Mouse (Mus musculus) CH12.LX (cell line): ENCODE results near the gene Fam213b.

Experiments used
- CTCF ChIP-seq, 2 experiments: IDR thresholded peaks in 1 of 2; conservative IDR thresholded peaks in 1 of 2; 2 replicates each; pipeline ENCODE4 v1.5.1; 2011 to 2012; ENCODE audit warnings: low read depth in 2 of 2, low read length in 2 of 2, improper control_type of control experiment in 1 of 2, inconsistent platforms in 1 of 2, mild to moderate bottlenecking in 1 of 2, moderate library complexity in 1 of 2
- EP300 ChIP-seq: IDR thresholded peaks from 2 replicates; pipeline ENCODE4 v1.6.1; 2011; ENCODE audit warnings: low read length, improper control_type of control experiment
- MEF2A ChIP-seq: IDR thresholded peaks from 2 replicates; pipeline ENCODE4 v1.6.1; 2014; ENCODE audit warnings: low read depth, mild to moderate bottlenecking, inconsistent platforms, low read length, improper control_type of control experiment, borderline replicate concordance
- NRF1 ChIP-seq: IDR thresholded peaks from 2 replicates; pipeline ENCODE4 v1.6.1; 2014; ENCODE audit warnings: low read depth, mild to moderate bottlenecking, inconsistent platforms, low read length, improper control_type of control experiment, moderate library complexity
- POLR2A ChIP-seq: IDR thresholded peaks from 2 replicates; pipeline ENCODE4 v1.6.1; 2011; ENCODE audit warnings: low read depth, mild to moderate bottlenecking, improper control_type of control experiment, low read length
- ZMIZ1 ChIP-seq: IDR thresholded peaks from 2 replicates; pipeline ENCODE4 v1.6.1; 2012; ENCODE audit warnings: low read depth, mild to moderate bottlenecking, inconsistent platforms, low read length, improper control_type of control experiment

GRCm38 (mm10) chr4:154856882-154857281 is 42.1 kb downstream of the Fam213b start:
- TF ChIP-seq CTCF (conservative IDR thresholded peaks at IDR 0.05 in 1 of 2, IDR thresholded peaks at IDR 0.05 in 1 of 2; ENCODE audit: low read depth in 2 of 2, low read length in 2 of 2) (no peak), ZMIZ1 (no peak), NRF1 (no peak), POLR2A (no peak), EP300 (no peak), MEF2A (no peak)
